ENCODE assay signal across 7 mouse cellular contexts in genomic region chr2:119112438-119113112, GRCm38 (mm10). TPM values are rescaled to one million over a fixed set of nuclear protein-coding genes. Genes with fewer than 3 reads are reported as not detected.
DNase-seq lines count a peak whose midpoint lies in the region; ATAC-seq lines count a peak whose summit lies in the region.

TSS of gene Rad51 (plus strand) at chr2:119112793.

- H3K27ac ChIP-seq in intestine, embryonic 16.5 days (ENCODE audit: low read length): peak within 1 kb of the TSS; percentile 97
- peak within 1 kb of the TSS; percentile 53; the same call in 1 of the 2 replicates for H3K27ac ChIP-seq in midbrain, embryonic 11.5 days (ENCODE audit: low read depth, low read length)

- peaks cover 4% of the 10 kb centered on the region; the same call in 1 of the 2 replicates for H3K36me3 ChIP-seq in intestine, embryonic 16.5 days (ENCODE audit: control insufficient read depth, insufficient read depth, low read length)
- H3K36me3 ChIP-seq in midbrain, embryonic 11.5 days (ENCODE audit: control insufficient read depth, insufficient read depth, low read length): 0 out of 2 replicates have a peak, but pooled peaks cover 3% of the 10 kb centered on the region

- peak; percentile 82 for DNase-seq in adrenal gland, adult 8-10 months
- peak; percentile 92 for DNase-seq in embryo, embryonic 9.5 days (ENCODE audit: extremely low spot score)
- peak; percentile 64 to 86 for DNase-seq in gastrocnemius, postnatal 4 days (ENCODE audit: low spot score in 2 of 2)
- DNase-seq in left cerebral cortex, postnatal 36 days (ENCODE audit: low spot score in 2 of 2): peak; percentile 88 to 90
- DNase-seq in midbrain, embryonic 11.5 days (ENCODE audit: low spot score, missing footprints): peak; percentile 98
- peak; percentile 71 for DNase-seq in skeletal muscle tissue, adult 2 months (ENCODE audit: low read depth, low spot score)

- under 1% methylated on average over 51 of the region's 51 CpGs for WGBS in intestine, embryonic 16.5 days
- under 1% methylated on average over 51 of the region's 51 CpGs for WGBS in midbrain, embryonic 11.5 days

- intact Hi-C loops in left cerebral cortex, postnatal 36 days (cut with DNase I): loop anchor here (5.0 kb wide), 1 partner anchor 75 kb away; no protein-coding TSS in a partner anchor

- H3K27me3 ChIP-seq in intestine, embryonic 16.5 days (replicated peaks; ENCODE audit: control insufficient read depth, insufficient read depth, low read length): no peaks in the 10 kb centered on the region
- no peaks in the 10 kb centered on the region for H3K27me3 ChIP-seq in midbrain, embryonic 11.5 days (ENCODE audit: control insufficient read depth, insufficient read depth, low read length)

- H3K9me3 ChIP-seq in intestine, embryonic 16.5 days (ENCODE audit: control insufficient read depth, low read length): no peaks in the 10 kb centered on the region
- H3K9me3 ChIP-seq in midbrain, embryonic 11.5 days (ENCODE audit: control insufficient read depth, low read length): no peaks in the 10 kb centered on the region

- ATAC-seq in intestine, embryonic 16.5 days: peak; percentile 96
- peak; percentile 94 for ATAC-seq in midbrain, embryonic 11.5 days (ENCODE audit: low FRiP score)

- peak within 1 kb of the TSS; percentile 90 for H3K4me2 ChIP-seq in intestine, embryonic 16.5 days (ENCODE audit: low read depth, low read length)
- H3K4me2 ChIP-seq in midbrain, embryonic 11.5 days: peak within 1 kb of the TSS; percentile 61

- peak within 1 kb of the TSS; percentile 82 for H3K4me3 ChIP-seq in intestine, embryonic 16.5 days (ENCODE audit: low read length)
- peak within 1 kb of the TSS; percentile 53 for H3K4me3 ChIP-seq in midbrain, embryonic 11.5 days (ENCODE audit: low read depth, low read length)

- H3K9ac ChIP-seq in intestine, embryonic 16.5 days (ENCODE audit: low read depth, low read length): peak within 1 kb of the TSS; percentile 75
- H3K9ac ChIP-seq in midbrain, embryonic 11.5 days (ENCODE audit: low read length): peak within 1 kb of the TSS; percentile 58

- peaks cover 9% of the 10 kb centered on the region for H3K4me1 ChIP-seq in intestine, embryonic 16.5 days (ENCODE audit: control insufficient read depth, insufficient read depth, low read length)
- peaks cover 6% of the 10 kb centered on the region for H3K4me1 ChIP-seq in midbrain, embryonic 11.5 days (ENCODE audit: control insufficient read depth, insufficient read depth, low read length)

RNA-seq across cellular contexts. Expression of gene Rad51, which starts in this region (rescaled TPM):
- 1 to 10 TPM; 1.1 to 2.2 (median 1.7) TPM for total RNA-seq in adrenal gland, adult 8-10 months (2022)
- total RNA-seq in gastrocnemius, postnatal 4 days (2021): 10 to 100 TPM in 1 of 2 experiments, 1 to 10 TPM in 1; 8.4 to 10.4 TPM
- 33.1 and 41.2 TPM in 2 replicates for polyA plus RNA-seq in intestine, embryonic 16.5 days (2015; fragmentation: Nextera tagmentation; extraction: Ambion mirVana)
- 1 to 10 TPM in 1 of 2 experiments, under 1 TPM in 1; 0.57 to 1.5 TPM for total RNA-seq in left cerebral cortex, postnatal 36 days (2021)
- 74.6 and 76.9 TPM in 2 replicates for polyA plus RNA-seq in midbrain, embryonic 11.5 days (2014; fragmentation: Nextera tagmentation; extraction: Ambion mirVana)

Comparison
In these comparisons a context has a peak if more than half of its experiments do, and no peak if none do; other contexts are left out.
1. Peak in every context shown above with its lines: DNase-seq, ATAC-seq, H3K4me3 ChIP-seq and H3K27ac ChIP-seq.